Comparison of ENCODE assay signal across 16 mouse cellular contexts in genomic region chr2:113395646-113396045, GRCm38 (mm10).
"Had no signal": no experiment of that assay in that cellular context is flagged by ENCODE, and none has a peak within 500 bp of the region (broad histone marks: within the 10 kb centered on the region; RNA-seq: fewer than 3 reads in every experiment).

No protein-coding gene starts in this region.

- H3K9ac ChIP-seq: intestine, embryonic 15.5 days; limb, embryonic 13.5 days; liver, embryonic 14.5 days; midbrain, embryonic 15.5 days; neural tube, embryonic 12.5 days had no signal

- H3K9me3 ChIP-seq: intestine, embryonic 15.5 days; limb, embryonic 13.5 days; megakaryocyte, embryonic 14.5 days; midbrain, embryonic 15.5 days; neural tube, embryonic 12.5 days had no signal

- H3K27me3 ChIP-seq: intestine, embryonic 15.5 days; limb, embryonic 13.5 days; megakaryocyte, embryonic 14.5 days; midbrain, embryonic 15.5 days; neural tube, embryonic 12.5 days had no signal

- H3K4me1 ChIP-seq: midbrain, embryonic 15.5 days had no signal

- H3K27ac ChIP-seq: intestine, embryonic 15.5 days; layer of hippocampus, adult 2 months; limb, embryonic 13.5 days; liver, embryonic 14.5 days; midbrain, embryonic 15.5 days; neural tube, embryonic 12.5 days had no signal

- H3K36me3 ChIP-seq: intestine, embryonic 15.5 days; limb, embryonic 13.5 days; midbrain, embryonic 15.5 days; neural tube, embryonic 12.5 days had no signal

- DNase-seq: kidney, postnatal 25 days; left cerebral cortex, postnatal 4 days; lung, adult 2 months; lung, postnatal 4 days; right cerebral cortex, postnatal 4 days; spleen, adult 18-20 months; thymus, adult 18-20 months; thymus, postnatal 14 days had no signal

- H3K4me3 ChIP-seq: intestine, embryonic 15.5 days; layer of hippocampus, adult 2 months; limb, embryonic 13.5 days; megakaryocyte, embryonic 14.5 days; midbrain, embryonic 15.5 days; neural tube, embryonic 12.5 days had no signal

- ATAC-seq: intestine, embryonic 15.5 days; midbrain, embryonic 15.5 days had no signal

- H3K4me2 ChIP-seq: intestine, embryonic 15.5 days; limb, embryonic 13.5 days; midbrain, embryonic 11.5 days; midbrain, embryonic 15.5 days; neural tube, embryonic 12.5 days had no signal
